Mouse (Mus musculus): ENCODE measurements around the gene Nin.

DNA sequence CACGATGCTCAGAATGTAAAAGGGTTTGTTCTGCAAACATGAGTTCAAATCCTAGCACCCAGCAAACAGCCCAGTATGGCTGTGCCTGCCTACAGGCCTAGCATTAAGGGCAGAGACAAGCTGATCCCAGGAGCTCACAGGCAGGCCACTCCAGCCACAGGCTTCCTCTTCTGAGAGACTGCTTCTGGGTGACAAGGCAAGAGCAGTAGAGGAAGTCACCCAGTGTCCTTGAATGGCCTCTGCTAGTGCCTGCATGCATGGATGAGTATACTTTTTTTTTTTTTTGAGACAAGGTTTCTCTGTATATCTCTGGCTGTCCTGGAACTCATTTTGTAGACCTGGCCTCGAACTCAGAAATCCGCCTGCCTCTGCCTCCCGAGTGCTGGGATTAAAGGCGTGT is 27.0 kb upstream of the Nin start:
- TF ChIP-seq POLR2A (IDR thresholded peaks at IDR 0.05; ENCODE audit: extremely low read depth, insufficient read depth, low read length), result no peak
- no peak for TF ChIP-seq CTCF (IDR thresholded peaks at IDR 0.05; ENCODE audit: low read depth, low read length)
